Mouse (Mus musculus): ENCODE data around the gene Gpx4. TPM values are rescaled to one million over a fixed set of nuclear protein-coding genes. Genes with fewer than 3 reads are reported as not detected.
"Not testable (repeated sequence)": the region's sequence is repeated elsewhere in the genome, so short reads cannot be mapped to it uniquely, and the experiment has no call there.

Gpx4 gene
- polyA plus RNA-seq, 1 experiment from 2014 or later, result 534 TPM

GRCm38 (mm10) chr10:80053831-80054815 lies 7.2 kb downstream of the Gpx4 start:
- H3K27ac ChIP-seq (replicated peaks; ENCODE audit: low read depth, low read length), result peak overlapping the region; percentile 94
- WGBS, result 2% methylated on average over 75 of the region's 77 CpGs
- H3K36me3 ChIP-seq (ENCODE audit: control insufficient read depth, insufficient read depth, low read length), result peaks cover 5% of the 10 kb centered on the region; the same call in 1 of the 2 replicates
- no peaks in the 10 kb centered on the region for H3K27me3 ChIP-seq (ENCODE audit: control insufficient read depth, insufficient read depth, low read length)
- peak overlapping the region; percentile 83 for H3K9ac ChIP-seq (ENCODE audit: low read length)
- H3K4me3 ChIP-seq (ENCODE audit: low read depth, low read length), result peak overlapping the region; percentile 75
- DNase-seq (ENCODE audit: low spot score), result peak; percentile 79
- no peaks in the 10 kb centered on the region for H3K9me3 ChIP-seq (ENCODE audit: control insufficient read depth, low read length)
- peak; percentile 40; the same call in 1 of the 2 replicates for ATAC-seq (ENCODE audit: insufficient number of reproducible peaks, low FRiP score, low TSS enrichment, low read depth)
- H3K4me2 ChIP-seq (ENCODE audit: low read depth, severe bottlenecking), result peak overlapping the region; percentile 78
- peaks cover 9% of the 10 kb centered on the region for H3K4me1 ChIP-seq (ENCODE audit: control insufficient read depth, insufficient read depth, low read length)

GRCm38 (mm10) chr10:80054911-80055310 lies 7.9 kb downstream of the Gpx4 start:
- peak overlapping the region; percentile 78 for H3K4me2 ChIP-seq (ENCODE audit: low read depth, severe bottlenecking)
- not testable (repeated sequence) for H3K4me1 ChIP-seq (ENCODE audit: control insufficient read depth, insufficient read depth, low read length); DNase-seq (ENCODE audit: low spot score); H3K27ac ChIP-seq (replicated peaks; ENCODE audit: low read depth, low read length); H3K27me3 ChIP-seq (ENCODE audit: control insufficient read depth, insufficient read depth, low read length); ATAC-seq (ENCODE audit: insufficient number of reproducible peaks, low FRiP score, low TSS enrichment, low read depth); H3K36me3 ChIP-seq (ENCODE audit: control insufficient read depth, insufficient read depth, low read length); H3K9me3 ChIP-seq (ENCODE audit: control insufficient read depth, low read length)
- H3K4me3 ChIP-seq (ENCODE audit: low read depth, low read length), result peak overlapping the region; percentile 75
- H3K9ac ChIP-seq (ENCODE audit: low read length), result peak overlapping the region; percentile 37; the same call in 1 of the 2 replicates
- WGBS, result 40% methylated on average over 3 of the region's 3 CpGs

GRCm38 (mm10) chr10:80055364-80055763 lies 8.4 kb downstream of the Gpx4 start:
- H3K36me3 ChIP-seq (ENCODE audit: control insufficient read depth, insufficient read depth, low read length), result peaks cover 5% of the 10 kb centered on the region; the same call in 1 of the 2 replicates
- WGBS, result 86% methylated on average over 5 of the region's 5 CpGs
- no peaks in the 10 kb centered on the region for H3K9me3 ChIP-seq (ENCODE audit: control insufficient read depth, low read length)
- peak overlapping the region; percentile 19; the same call in 1 of the 2 replicates for H3K9ac ChIP-seq (ENCODE audit: low read length)
- no peak for ATAC-seq (ENCODE audit: insufficient number of reproducible peaks, low FRiP score, low TSS enrichment, low read depth)
- H3K4me1 ChIP-seq (ENCODE audit: control insufficient read depth, insufficient read depth, low read length), result peaks cover 9% of the 10 kb centered on the region
- H3K27me3 ChIP-seq (ENCODE audit: control insufficient read depth, insufficient read depth, low read length), result no peaks in the 10 kb centered on the region
- DNase-seq (ENCODE audit: low spot score), result no peak
- H3K4me3 ChIP-seq (ENCODE audit: low read depth, low read length), result no peak overlapping the region
- H3K4me2 ChIP-seq (ENCODE audit: low read depth, severe bottlenecking), result peak overlapping the region; percentile 78; the same call in 1 of the 2 replicates
- H3K27ac ChIP-seq (replicated peaks; ENCODE audit: low read depth, low read length), result no peak overlapping the region

DNA sequence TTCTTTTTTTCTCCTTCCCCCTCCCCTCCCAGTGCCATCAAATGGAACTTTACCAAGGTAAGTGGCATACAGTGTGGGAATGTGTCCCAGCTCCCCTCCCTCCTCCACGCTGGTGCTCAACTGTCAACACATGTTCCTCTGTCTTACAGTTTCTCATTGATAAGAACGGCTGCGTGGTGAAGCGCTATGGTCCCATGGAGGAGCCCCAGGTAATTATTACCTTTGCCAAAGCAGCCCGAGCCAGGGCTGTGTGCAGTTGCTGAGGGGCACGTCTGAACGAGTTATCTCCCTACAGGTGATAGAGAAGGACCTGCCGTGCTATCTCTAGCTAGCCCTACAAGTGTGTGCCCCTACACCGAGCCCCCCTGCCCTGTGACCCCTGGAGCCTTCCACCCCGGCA lies 8.9 kb downstream of the Gpx4 start:
- no peak overlapping the region for H3K9ac ChIP-seq (ENCODE audit: low read length)
- WGBS, result 90% methylated on average over 9 of the region's 10 CpGs
- no peaks in the 10 kb centered on the region for H3K9me3 ChIP-seq (ENCODE audit: control insufficient read depth, low read length)
- peaks cover 5% of the 10 kb centered on the region; the same call in 1 of the 2 replicates for H3K36me3 ChIP-seq (ENCODE audit: control insufficient read depth, insufficient read depth, low read length)
- H3K4me3 ChIP-seq (ENCODE audit: low read depth, low read length), result no peak overlapping the region
- no peaks in the 10 kb centered on the region for H3K27me3 ChIP-seq (ENCODE audit: control insufficient read depth, insufficient read depth, low read length)
- H3K4me1 ChIP-seq (ENCODE audit: control insufficient read depth, insufficient read depth, low read length), result peaks cover 9% of the 10 kb centered on the region
- ATAC-seq (ENCODE audit: insufficient number of reproducible peaks, low FRiP score, low TSS enrichment, low read depth) (no peak), DNase-seq (ENCODE audit: low spot score) (no peak)
- no peak overlapping the region for H3K27ac ChIP-seq (replicated peaks; ENCODE audit: low read depth, low read length)
- H3K4me2 ChIP-seq (ENCODE audit: low read depth, severe bottlenecking), result no peak overlapping the region

- Histone ChIP-seq H3K4me3 (ENCODE audit: low read depth, low read length) (no peak overlapping the region), H3K4me2 (ENCODE audit: low read depth, severe bottlenecking) (no peak overlapping the region), H3K36me3 (ENCODE audit: control insufficient read depth, insufficient read depth, low read length) (peaks cover 5% of the 10 kb centered on the region; the same call in 1 of the 2 replicates), H3K27me3 (ENCODE audit: control insufficient read depth, insufficient read depth, low read length) (no peaks in the 10 kb centered on the region), H3K27ac (replicated peaks; ENCODE audit: low read depth, low read length) (no peak overlapping the region), H3K4me1 (ENCODE audit: control insufficient read depth, insufficient read depth, low read length) (peaks cover 9% of the 10 kb centered on the region), H3K9me3 (ENCODE audit: control insufficient read depth, low read length) (no peaks in the 10 kb centered on the region), H3K9ac (ENCODE audit: low read length) (no peak overlapping the region)
- DNase-seq (ENCODE audit: low spot score) (no peak), ATAC-seq (ENCODE audit: insufficient number of reproducible peaks, low FRiP score, low TSS enrichment, low read depth) (no peak)
- WGBS, result 92% methylated on average over 4 of the region's 4 CpGs
Measured at GRCm38 (mm10) chr10:80056506-80056905, 9.5 kb downstream of the Gpx4 start.

- 92% methylated on average over 27 of the region's 27 CpGs for WGBS
- DNase-seq (ENCODE audit: low spot score), result no peak
- Histone ChIP-seq H3K4me1 (ENCODE audit: control insufficient read depth, insufficient read depth, low read length) (peaks cover 4% of the 10 kb centered on the region), H3K4me2 (ENCODE audit: low read depth, severe bottlenecking) (no peak overlapping the region), H3K36me3 (ENCODE audit: control insufficient read depth, insufficient read depth, low read length) (peaks cover 7% of the 10 kb centered on the region; the same call in 1 of the 2 replicates), H3K27ac (replicated peaks; ENCODE audit: low read depth, low read length) (no peak overlapping the region), H3K4me3 (ENCODE audit: low read depth, low read length) (no peak overlapping the region), H3K9me3 (ENCODE audit: control insufficient read depth, low read length) (no peaks in the 10 kb centered on the region), H3K9ac (ENCODE audit: low read length) (no peak overlapping the region), H3K27me3 (ENCODE audit: control insufficient read depth, insufficient read depth, low read length) (no peaks in the 10 kb centered on the region)
- ATAC-seq (ENCODE audit: insufficient number of reproducible peaks, low FRiP score, low TSS enrichment, low read depth), result no peak
Measured at GRCm38 (mm10) chr10:80056976-80057682, 10.2 kb downstream of the Gpx4 start.

DNA sequence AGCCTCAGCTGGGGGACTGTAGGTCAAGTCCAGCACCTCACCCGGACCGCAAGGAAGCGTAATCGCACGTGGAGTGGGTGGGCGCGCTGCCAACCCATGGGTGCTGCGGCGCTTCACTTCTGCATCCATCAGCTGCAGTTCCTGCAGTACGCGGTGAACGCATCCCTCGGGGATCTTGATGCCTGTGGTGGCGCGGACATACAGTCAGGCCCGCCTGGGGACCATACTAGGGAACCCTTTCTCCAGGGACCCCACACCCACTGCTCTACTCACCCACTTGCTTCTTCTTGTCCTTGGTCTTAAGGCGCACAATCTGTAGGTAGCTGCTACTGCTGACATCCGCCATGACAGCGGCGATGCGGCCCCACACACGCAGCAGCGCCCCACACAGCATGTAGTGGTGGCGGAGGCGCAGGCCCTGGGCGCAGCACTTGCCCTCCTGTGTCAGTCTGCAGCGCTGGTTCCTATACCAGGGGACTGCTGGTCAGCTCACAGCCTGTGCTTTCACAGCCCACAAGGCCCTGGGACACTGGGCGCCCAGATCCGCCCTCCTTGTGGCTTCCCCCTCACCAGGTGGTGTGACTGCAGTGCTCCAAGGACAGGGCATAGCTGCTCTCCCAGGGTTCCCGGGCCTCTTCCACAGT lies 10.8 kb downstream of the Gpx4 start:
- Histone ChIP-seq H3K9ac (ENCODE audit: low read length) (no peak overlapping the region), H3K4me1 (ENCODE audit: control insufficient read depth, insufficient read depth, low read length) (peaks cover 4% of the 10 kb centered on the region), H3K36me3 (ENCODE audit: control insufficient read depth, insufficient read depth, low read length) (peaks cover 13% of the 10 kb centered on the region), H3K27me3 (ENCODE audit: control insufficient read depth, insufficient read depth, low read length) (no peaks in the 10 kb centered on the region), H3K27ac (replicated peaks; ENCODE audit: low read depth, low read length) (no peak overlapping the region), H3K4me2 (ENCODE audit: low read depth, severe bottlenecking) (no peak overlapping the region), H3K4me3 (ENCODE audit: low read depth, low read length) (no peak overlapping the region), H3K9me3 (ENCODE audit: control insufficient read depth, low read length) (no peaks in the 10 kb centered on the region)
- ATAC-seq (ENCODE audit: insufficient number of reproducible peaks, low FRiP score, low TSS enrichment, low read depth) (no peak), DNase-seq (ENCODE audit: low spot score) (no peak)
- 78% methylated on average over 30 of the region's 30 CpGs for WGBS

GRCm38 (mm10) chr10:80063104-80063503 lies 16.1 kb downstream of the Gpx4 start:
- no peaks in the 10 kb centered on the region for H3K4me1 ChIP-seq (ENCODE audit: control insufficient read depth, insufficient read depth, low read length)
- no peaks in the 10 kb centered on the region for H3K27me3 ChIP-seq (ENCODE audit: control insufficient read depth, insufficient read depth, low read length)
- H3K4me3 ChIP-seq (ENCODE audit: low read depth, low read length), result no peak overlapping the region
- WGBS, result 93% methylated on average over 5 of the region's 5 CpGs
- H3K27ac ChIP-seq (replicated peaks; ENCODE audit: low read depth, low read length), result no peak overlapping the region
- DNase-seq (ENCODE audit: low spot score) (no peak), ATAC-seq (ENCODE audit: insufficient number of reproducible peaks, low FRiP score, low TSS enrichment, low read depth) (no peak)
- H3K36me3 ChIP-seq (ENCODE audit: control insufficient read depth, insufficient read depth, low read length), result peaks cover 9% of the 10 kb centered on the region
- H3K4me2 ChIP-seq (ENCODE audit: low read depth, severe bottlenecking), result no peak overlapping the region
- H3K9me3 ChIP-seq (ENCODE audit: control insufficient read depth, low read length), result no peaks in the 10 kb centered on the region
- H3K9ac ChIP-seq (ENCODE audit: low read length), result no peak overlapping the region

All from limb, embryonic 11.5 days (tissue).